Mouse (Mus musculus) fat pad, adult 2 months (tissue): Measurements from ENCODE around the gene Bad.
"Not testable (repeated sequence)": the region's sequence is repeated elsewhere in the genome, so short reads cannot be mapped to it uniquely, and the experiment has no call there.

ENCODE experiments used
- DNase-seq: peaks from one replicate; pipeline ENCODE4 v3.0.0-alpha.2; 2011; ENCODE audit warnings: low read depth, low spot score; ENCODE audit errors: extremely low read depth

The Bad gene

DNA sequence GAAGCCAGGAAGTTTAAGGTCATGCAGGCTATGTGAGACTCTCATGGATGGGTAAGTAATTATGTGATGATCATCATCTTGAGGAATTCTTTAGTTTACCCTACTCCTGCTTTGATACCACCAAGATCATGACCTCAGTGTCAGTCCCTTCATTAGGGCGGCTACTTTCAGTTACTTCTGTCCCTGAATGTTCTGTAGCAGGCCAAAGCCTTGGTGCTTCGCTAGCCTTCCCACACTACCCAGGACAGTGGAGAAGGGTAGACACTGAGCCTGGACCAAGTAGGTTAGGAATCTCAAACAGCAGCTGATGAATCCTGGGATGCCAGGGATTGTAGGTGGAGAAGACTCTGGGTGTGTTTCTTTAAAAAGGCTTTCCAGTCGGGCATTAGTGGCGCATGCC is 39.8 kb downstream of the Bad start:
- DNase-seq: no peak

DNA sequence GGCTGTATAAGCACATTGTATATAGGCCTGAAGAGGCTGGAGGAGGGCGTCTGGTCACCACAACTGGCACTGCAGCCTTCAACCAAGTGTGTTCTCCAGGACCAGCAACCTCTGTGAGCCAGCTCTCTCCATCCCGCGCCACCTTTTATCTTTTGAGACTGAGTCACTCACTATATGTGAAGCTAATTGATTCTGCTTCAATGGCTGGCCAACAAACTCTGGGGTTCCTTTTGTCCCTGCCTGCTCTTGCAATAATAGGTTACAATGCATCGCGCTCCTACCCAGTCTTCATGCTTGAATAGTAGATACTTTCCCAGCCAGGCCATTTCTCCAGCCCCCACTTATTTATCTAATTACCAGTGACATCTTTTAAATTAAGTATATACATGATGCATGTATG is 42.0 kb downstream of the Bad start:
- DNase-seq: no peak

DNA sequence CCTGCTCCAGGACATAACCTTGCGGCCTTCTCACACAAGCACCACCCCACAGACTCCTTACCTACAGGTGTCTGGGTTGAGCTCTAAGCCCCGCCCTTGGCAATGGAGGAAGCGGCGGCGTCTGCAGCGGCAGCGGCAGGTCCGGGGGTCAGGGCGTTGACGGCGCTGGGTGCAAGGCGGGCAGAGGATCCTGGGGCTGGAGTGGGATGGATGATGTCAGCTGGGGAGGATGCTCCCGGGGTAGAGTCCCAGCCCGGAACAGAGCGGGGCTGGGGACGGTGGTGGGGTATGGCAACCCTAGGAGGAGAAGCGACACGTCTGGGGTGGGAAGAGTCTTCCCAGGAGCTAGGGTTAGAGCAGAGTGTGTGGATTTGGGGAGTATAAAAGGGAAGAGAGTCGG is 43.6 kb downstream of the Bad start:
- DNase-seq: no peak

DNA sequence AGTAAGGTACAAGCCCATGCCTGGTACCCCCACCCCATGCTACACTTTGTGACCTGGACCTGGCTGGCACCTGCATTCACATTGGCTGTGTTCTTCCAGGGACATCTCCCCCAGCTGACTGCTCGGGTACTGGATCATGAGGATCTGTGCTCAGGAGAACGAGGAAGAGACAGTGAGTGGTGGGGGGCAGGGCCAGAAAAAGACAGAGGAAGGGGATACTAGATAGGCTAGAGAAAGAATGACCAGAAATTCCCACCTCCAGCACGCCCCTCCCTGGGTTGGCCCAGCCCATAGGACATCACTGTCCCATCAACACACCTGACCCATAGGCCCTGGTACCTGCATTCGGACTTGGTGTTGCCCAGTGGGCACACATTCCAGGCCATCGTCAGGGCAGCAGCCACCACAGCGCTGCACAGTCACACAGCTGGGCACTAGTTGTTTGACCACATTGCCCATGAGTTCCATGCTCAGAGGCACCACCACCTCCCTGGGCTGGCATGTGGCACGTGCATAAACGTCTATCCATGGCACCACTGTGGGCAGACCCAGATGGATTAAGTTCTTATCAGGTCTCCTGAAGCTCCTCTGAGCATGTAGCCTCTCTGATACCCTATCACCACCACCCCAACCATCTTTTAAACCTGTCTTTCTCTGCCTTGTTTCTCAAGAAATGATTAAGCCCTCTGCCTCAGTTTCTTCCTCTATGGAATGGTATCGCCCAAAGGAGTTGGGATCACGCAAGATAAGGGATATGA is 44.5 kb downstream of the Bad start:
- no peak for DNase-seq

DNA sequence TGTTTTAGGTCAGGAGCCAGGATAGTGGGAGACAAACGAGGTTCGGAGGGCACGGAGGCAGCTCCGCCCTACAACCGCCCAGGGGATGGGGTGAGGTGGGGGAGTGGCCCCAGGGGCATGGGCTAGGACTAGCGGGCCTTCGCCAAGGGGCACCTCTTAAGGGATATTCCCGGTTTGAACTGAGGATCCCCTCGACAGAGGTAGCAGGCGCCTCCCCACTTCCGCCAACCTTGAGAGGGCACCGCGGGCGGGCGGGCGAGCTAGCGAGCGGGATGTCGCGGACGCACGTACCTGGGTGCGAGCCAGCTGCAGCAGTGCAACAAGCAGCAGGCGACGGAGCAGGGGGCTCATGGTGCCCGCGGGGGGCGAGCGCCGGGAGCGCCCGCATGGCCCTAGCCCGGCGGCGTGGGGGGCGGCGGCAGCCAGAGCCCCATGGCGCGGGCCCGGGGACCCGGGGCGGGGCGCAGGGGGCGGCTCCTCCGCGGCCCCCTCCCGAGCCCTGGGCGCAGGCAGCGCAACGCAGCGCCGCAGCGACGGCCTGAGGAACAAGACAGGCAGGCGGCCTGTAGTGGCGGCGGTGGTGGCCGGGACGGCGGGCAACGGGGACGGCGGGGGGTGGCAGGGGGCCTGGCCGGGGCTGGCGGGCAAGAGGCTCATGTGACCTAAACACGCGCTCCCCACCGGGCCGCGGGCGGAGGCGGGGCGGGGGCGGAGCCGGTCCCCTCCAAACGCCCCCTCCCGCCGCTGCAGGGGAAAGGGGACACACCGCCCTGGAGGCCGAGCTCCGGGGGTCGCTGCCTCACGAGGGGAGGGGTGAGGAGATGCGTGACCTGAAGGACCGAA is 45.6 kb downstream of the Bad start, which contains the start of gene Vegfb:
TSS of gene Vegfb (minus strand) at position 591 of the 843 bp plus-strand sequence.
- no peak for DNase-seq

DNA sequence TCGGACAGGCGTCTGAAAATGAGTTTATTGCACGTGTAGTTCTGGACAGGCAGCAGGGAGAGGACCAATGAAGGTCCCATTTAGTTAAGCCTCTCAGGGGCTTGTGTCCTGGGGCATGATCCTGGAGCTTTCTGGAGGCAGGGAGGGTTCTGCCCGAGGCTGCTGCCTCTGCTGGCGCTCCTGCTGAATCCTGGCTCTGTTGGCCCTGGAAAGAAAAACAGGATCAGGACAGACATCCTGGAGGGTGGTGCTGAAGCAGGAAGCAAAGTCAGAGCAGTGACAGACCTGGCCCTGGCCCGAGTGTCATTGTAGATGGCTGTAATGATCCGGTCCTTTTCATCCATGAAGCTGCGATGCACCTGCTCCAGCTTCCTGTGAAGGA is 46.2 kb downstream of the Bad start:
- DNase-seq: no peak

DNA sequence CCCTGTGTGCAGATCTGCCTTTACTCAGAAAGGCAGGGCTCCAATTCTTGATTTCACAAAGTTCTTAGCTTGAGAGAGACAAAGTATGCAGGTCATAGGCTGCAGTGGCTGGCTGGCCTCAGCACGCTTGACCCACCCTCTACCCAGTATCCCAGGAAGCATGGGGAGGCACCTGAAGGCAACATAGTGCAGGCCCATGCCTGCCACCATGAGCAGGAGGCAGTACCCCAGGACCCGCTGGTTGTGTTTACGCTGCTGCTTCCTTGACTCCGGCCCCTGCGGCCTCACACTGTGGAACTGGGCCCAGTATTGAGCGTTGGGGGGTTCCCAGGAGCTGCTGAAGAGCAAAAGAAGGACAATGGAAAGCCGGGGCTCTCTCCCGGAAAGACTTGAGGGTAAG is 47.6 kb downstream of the Bad start:
- DNase-seq: no peak

DNA sequence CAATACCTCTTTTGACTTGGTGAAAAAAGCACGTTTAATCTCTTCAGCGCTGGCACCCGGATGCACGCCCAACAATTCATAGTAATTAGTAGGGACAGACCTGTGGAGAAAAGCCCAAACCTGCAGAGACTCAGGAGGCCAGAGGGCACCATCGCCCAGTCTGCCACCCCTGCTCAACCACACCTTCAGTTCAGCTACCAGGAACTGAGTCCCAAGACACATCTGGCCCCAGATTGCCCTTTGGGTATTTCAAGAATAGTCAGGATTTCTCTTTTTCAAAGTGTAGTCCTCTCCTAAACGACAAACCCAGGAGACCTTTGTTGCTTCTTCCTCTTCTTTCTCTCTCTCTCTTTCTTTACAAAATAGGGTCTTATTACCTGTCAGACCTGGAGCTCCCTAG is 49.1 kb downstream of the Bad start:
- no peak for DNase-seq

DNA sequence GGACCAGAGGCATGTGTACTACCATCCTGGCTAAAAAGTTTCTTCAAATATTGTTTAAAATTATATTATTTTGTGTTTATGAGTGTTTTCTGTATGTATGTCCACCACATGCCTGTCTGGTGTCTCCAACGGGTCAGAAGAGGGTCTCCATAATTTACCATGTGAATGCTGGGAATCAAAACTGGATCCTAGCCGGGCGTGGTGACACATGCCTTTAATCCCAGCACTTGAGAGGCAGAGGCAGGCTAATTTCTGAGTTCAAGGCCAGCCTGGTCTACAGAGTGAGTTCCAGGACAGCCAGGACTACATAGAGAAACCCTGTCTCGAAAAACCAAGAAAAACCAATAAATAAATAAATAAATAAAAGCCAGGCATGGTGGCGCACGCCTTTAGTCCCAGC is 49.5 kb downstream of the Bad start:
- not testable (repeated sequence) for DNase-seq

DNA sequence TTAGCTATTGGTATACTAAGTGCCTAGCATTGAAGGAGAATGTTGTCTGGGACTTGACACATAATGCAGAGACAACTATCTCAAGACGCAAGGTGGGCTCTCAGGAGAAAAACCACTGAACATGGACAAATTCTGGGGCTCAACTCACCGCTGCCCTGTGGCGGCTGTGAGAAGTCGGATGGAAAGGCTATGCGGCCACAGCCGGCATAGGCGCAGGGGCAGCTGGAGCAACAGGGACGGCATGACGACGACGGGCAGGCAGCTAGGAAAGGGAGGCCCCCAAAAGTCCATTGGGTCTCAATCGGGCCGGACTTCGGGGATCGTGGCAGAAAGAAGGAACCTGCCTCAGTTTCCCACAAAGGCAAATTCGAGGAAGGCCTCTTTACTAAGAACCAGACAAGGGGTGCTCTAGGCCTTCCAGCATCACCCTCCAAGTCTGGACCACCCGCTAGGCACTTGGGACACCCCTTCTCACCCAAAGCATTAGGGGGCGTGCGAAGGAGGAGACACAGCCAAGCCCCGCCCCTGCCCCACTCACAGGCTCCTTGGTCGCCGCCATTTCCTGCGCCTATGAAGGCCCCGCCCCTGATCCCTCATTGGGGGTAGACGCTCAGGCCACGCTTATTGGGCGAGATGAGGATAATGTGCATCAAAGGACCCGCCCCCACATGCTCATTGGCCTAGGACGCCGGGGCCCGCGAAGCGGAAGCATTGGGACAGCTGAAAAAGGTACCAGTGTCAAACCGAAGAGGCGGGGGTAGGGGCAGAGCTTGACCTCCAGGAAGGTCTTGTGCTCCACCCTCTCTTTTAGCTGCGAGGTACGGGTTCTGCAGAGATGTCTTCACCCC is 50.6 kb downstream of the Bad start, which contains the start of gene Dnajc4:
TSS of gene Dnajc4 (minus strand) at position 562 of the 848 bp plus-strand sequence.
- peak; percentile 81 for DNase-seq

DNA sequence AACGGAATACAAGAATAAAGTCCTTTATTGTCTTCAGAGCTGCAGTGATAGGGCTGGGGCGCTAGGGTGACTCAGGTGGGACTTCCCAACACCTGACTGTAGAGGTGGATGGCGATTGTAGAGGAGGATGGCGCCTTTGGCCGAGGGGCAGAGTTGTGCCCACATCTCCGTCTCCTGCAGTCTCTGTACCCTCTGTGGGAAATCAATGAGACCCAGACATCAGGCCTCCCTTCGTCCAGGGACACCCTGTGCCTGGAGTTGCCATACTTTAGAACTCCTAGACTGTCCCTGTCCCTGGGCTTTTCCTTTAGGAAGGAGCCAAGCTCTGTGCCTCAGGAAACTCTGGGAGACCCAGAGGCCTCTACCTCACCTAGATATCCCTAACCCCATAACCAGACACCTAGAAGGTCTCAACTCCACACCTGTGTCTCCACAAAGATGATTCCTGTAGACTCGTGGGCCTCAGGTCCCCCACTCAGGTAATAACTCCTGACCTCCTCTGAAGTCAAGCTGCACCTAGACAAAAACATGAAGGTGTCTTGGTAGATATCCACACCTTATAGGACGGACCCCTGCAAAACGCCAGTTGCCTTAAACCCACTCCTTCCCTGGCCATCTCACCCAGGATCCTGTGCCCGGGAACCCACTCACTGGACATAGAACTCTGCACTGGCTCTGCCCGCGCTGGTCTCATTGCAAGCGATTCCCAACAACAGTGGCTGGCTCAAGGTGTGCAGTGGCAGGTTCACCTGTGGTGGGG is 51.5 kb downstream of the Bad start:
- DNase-seq: no peak

DNA sequence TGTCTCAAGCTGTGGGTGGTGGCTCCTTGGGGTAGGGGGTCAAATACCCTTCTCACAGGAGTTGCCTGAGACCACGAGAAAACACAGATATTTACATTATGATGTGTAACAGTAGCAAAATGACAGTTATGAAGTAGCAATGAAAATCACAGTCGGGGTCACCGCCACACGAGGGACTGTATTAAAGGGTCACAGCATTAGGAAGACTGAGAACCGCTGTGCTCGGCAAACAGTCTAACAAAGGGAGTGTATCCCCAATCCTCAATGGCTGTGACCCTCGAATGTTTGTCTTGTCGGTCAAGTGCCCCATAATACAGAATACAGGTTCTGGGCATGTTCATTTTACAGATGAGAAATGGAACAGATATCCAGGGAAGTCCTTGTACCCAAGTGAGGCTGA is 52.3 kb downstream of the Bad start:
- no peak for DNase-seq

DNA sequence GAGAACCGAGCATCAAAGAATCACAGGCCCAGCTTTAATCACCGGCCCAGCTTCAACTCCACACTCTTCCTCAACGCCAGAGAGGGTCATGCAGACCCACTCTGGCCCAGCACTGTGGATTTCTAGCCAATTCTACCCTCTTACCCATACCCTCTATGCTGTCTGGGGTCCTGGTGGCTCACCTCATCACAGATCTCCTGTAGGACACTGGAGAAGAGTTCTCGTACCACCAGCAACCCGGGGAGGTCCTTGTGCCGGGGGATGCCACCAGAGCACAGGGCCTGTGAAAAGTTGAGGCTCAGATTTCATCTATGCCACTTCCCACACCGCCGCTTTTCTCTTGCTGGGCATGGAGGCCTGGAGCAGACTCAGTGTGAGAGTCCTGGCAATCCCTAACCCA is 52.8 kb downstream of the Bad start:
- no peak for DNase-seq

DNA sequence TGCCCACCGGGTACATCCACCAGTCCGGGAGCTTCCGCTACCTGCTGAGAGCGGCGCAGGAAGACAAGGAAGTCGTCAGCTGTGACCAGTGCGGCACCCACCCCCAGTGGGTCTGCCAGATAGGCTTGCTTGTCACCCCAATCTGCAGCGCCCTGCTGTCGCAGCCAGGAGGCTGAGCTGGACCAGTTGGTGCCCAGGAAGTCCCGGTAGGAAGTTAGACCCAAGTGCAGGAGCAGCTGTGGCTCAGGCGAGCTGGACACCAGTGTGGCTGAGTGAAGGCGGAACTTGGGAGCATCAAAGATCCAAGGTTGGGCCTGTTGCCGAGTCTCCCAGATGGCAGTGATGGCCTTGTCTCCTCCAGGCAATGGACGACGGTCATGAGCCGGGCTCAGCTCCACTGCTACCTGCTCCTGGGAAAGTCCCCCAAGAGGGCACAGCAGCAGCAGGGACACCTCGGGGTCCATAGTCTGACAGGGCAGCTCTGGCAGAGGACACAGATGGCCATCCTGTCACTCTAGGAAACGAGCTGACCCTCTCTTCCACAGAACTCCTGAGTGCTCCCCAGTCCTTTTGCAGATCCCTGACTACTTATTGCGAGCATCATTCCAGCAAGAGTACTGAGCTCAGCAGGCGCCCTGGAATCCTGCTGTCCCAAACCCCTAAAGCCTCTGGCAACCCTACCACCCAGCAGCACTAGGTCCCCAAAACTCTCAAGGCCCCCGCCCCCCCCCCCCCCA is 53.8 kb downstream of the Bad start:
- no peak for DNase-seq

DNA sequence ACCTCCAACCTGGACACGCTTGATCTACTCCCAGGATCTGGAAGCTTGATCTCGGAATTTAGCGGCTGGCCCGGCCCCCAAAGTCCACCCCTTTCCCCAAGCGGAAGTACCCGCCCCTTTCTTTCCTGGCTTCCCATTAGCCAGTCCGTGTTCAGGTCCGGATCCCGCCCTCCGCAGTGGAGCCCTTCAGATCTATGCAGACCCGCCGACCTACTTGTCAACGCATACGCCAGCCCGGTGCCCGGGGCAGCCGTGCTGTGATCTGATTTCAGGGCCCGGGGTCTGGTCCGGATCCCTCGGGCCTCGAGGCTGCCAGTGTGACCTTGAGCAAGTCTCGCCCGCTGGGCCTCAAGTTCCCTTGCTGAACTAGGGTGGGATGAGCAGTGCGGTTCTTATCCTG is 54.3 kb downstream of the Bad start, which contains the start of the genes Nudt22 and Trpt1:
TSS of gene Nudt22 (minus strand) at position 112 of the 400 bp plus-strand sequence.
TSS of gene Trpt1 (plus strand) at position 126 of the 400 bp plus-strand sequence.
- no peak for DNase-seq

DNA sequence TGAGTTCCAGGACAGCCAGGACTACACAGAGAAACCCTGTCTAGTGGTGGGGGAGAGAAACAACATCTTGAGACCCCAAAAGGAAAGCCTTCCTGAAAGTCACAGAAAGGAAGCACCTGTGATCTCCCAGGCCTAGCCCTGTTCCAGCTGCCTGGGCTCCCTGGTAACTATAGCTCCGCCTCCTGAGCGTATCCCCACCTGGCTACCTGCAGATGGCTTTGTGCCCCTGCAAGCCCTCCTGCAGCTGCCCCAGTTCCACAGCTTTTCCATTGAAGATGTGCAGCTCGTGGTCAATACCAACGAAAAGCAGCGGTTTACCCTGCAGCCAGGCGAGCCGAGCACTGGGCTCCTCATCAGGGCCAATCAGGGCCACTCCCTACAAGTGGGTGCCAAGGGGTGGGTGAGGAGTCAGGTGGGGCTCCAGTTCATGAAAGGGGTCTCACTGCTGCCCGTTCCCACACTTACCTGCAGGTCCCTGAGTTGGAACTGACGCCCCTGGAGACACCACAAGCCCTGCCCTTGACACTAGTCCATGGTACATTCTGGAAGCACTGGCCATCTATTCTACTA is 56.1 kb downstream of the Bad start:
- no peak for DNase-seq

DNA sequence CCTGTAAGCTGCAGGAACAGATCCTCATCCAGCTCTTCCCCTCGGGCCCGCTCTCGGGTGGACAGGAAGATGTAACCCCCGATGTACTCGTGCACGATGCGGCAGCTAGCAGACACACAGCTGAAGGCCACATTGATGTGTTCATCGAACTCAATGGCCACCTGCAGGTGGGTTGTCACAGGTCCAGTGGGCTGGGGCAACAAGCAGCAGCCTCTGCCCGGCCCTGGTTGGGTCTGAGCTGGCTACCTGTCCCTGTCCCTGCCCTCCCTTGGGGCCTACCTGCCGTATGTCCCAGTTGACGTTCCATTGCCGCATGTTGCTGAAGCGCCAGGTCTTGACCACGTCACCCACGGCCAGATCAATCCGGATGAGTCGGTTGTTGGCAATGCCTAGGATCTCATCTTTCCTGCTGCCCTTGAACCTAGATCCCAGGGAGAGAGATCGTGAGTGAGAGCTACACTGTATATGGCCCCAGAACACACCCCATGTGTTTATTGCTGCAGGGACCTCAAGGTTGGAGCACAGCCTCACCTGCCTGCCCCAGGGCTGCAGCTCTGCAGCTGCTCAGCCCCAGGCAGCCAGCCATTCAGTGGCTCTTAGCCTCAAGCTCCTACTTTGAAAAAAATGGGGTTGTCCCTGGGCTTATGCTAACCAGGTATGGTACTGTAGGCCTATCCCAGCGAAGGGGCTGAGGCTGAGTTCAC is 57.9 kb downstream of the Bad start:
- DNase-seq: no peak
